Mouse (Mus musculus): ENCODE data around the gene Surf1.

Gene Surf1

DNA sequence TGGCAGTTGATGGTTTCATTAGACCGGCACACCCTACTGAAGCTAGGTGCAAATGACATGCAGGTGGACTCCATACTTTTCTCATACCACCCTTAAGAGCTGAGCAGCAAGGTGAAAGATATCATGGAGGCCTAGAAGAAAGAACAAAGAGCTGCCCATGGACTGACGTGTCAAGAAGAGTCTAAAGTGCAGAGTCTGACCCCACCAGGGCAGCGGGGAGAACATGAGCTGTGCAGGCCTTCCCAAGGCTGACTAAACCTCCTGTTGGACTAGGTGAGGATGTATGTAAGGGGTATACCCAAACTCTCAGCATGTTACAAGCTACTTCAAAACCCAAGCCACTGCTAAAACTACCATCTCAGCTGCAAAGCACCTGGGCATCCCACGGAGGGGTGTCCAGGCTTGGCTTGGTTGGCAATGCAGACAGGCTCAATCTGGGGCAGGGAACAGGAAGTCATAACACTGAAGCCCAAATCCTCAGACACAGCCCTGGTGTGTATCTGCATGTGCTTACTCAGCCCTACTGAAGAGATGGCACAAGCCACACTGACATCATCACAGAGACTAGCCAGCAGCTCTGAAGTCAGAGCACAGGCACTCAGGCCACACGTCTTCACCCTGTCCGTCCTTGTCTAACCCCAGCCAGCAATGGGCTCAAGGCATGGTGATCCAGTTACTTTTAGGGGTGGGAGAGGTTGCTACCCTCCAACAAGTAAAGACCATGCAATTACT is 11.6 kb upstream of the Surf1 start:
- DNase-seq (ENCODE audit: low spot score), result no peak

DNA sequence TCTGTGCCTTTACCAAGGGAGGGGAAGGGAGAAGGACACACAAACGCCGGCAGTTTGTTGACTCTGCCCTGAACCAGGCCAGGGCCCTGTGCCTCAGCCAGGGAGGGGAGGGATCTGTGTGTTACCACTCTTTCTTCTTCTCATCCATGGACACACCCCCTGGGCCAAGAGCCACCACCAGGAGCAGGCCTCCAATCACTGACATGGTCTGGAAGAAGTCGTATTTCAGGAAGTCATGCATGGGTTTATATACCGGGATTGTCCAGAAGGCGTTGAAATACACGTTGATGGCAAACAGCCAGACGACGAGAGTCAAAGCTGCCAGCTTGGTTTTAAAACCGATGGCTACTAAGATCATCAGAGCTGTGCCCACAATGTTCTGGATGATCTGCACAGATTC is 5.5 kb upstream of the Surf1 start:
- DNase-seq (ENCODE audit: low spot score), result peak; percentile 30

GRCm38 (mm10) chr2:26920190-26920855 is 4.0 kb upstream of the Surf1 start:
- DNase-seq (ENCODE audit: low spot score), result no peak

DNA sequence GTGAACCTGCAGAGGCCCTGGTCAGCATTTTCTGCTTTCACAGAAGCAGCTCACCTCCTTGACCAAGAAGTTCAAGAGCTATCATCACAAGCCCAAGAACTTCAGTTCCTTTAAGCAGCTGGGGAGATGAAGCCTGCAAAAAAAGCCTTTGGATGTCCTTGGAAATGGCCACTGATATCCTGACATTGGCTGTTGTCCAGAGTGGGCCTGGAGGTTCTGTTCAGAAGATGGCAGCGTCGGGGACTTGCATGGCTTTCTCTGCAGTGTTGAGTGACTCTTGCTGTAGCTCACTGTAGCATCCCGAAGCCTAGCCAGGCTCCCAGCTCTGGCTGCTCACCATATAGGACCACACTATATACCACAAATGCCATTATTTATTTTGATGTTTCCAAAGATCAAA is 3.4 kb upstream of the Surf1 start:
- no peak for DNase-seq (ENCODE audit: low spot score)

DNA sequence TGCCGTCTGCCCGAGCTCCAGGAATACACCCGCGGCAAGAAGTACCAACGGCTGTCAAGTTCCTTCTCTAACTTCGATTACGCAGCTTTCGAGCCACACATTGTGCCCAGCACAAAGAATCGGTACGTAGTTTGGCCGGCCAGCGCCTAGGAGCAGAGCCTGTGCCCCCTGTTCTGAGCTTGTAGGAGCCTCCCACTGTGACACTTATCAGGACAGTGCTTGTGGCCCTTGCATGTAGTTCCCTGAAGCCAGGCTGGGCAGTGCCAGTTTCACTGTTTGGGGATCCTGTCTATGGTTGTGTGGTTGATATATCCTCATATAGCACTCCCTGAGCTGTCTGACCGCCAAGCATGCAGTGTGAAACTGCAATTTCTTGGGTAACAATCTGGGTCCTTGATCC is 408 bp upstream of the Surf1 start:
- no peak for DNase-seq (ENCODE audit: low spot score)

DNA sequence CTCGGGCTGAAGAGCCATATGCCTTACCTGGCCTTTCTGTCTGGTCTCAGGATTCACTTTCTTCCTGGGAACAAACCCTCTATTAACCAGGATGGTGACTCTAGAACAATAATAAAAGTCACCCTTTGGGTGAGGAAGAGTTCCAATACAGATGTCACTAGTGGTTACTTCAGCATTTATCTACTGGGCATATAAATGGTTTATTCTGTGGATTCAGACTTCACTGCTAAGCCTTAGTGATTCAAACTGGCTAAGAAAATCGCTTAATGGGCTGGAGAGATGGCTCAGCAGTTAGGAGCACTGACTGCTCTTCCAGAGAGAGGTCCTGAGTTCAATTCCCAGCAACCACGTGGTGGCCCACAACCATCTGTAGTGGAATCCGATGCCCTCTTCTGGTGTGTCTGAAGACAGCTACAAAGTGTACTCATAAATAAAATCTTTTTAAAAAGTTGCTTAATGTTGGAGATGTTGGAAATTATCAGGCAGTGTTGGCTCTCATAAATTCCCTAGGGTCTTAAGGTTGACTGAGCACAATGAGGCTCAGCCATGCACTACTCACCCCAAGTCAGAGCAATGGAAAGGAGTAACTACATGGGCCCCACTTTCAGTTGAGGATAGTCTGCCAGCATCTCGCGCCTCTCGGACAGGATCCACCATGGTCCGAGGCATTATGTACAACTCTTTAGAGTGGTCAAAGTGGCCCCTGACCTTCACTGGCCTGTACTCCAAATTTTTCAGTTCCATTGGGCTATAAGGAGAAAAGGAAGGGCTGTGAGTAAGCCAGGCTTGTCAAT is 2.0 kb downstream of the Surf1 start:
- DNase-seq (ENCODE audit: low spot score), result no peak

GRCm38 (mm10) chr2:26913416-26914147 is 2.7 kb downstream of the Surf1 start:
- no peak for DNase-seq (ENCODE audit: low spot score)

DNA sequence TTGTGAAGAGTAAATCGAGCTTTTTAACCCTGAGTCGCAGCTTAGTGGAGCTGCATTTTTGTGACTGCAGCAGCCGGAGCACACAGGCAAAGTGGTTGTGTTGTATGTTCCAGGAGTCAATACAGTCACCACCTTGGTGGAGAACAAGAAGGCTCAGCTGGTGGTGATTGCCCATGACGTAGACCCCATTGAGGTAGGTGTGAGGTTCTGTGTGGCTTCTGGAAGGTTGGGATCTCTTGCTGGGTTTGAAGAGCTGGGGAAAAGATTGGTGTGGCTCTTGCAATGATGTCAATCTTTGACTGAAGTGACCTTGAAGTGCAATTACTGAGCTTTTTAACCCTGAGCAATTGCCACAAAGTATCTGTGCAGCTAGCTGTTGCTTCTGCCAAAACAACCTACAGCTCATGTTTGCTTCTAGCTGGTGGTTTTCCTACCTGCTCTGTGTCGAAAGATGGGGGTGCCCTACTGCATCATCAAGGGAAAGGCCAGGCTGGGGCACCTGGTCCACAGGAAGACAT is 4.0 kb downstream of the Surf1 start:
- no peak for DNase-seq (ENCODE audit: low spot score)

- DNase-seq (ENCODE audit: low spot score), result peak; percentile 63
These were observed 5.2 kb downstream of the Surf1 start for GRCm38 (mm10) chr2:26910994-26911765.

DNA sequence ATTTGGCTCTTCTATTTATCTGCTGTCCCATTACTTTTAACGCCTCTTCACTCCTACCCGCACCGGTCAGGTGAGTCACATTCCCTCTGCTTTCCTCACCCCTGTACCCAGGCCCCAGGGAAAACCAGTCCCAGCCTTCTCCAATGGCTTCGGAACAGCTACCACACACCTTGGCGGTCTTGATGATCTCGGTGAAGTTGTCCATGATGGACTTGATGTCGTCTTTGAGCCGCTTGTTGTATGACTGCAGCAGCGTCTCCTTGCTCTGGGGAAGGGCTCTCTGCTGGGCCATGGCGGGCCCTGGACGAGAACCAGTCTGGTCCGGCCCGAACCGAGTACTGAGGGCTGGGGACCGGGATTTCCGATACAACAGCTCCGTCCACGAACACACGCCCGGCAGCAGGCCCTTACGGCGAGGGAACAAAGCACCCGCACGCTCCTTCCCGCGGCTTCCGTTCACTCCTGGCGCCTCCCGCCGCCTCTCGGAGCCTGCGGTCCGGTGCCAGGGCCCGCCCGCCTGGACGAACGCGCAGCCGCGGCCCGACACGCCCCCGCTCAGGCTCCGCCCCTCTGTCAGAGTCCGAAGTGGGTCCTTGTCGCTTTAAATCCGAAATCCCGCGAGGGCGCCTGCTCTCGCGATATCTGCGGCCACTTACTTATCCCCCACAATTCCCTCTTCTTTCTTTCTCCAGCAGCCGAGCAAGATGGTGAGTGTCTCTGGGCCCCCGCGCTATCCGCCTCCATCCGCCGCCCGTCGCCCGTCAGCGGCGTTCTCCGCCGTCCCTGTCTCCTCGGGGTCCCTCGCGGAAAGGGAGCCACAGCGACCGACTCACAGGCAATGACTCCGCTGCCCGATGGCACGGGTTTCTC is 6.0 kb downstream of the Surf1 start, which contains the start of the genes Med22 and Rpl7a:
Med22 (minus strand) TSS at position 554 of the 870 bp plus-strand sequence.
Rpl7a (plus strand) TSS at position 641 of the 870 bp plus-strand sequence.
- peak; percentile 100 for DNase-seq (ENCODE audit: low spot score)

GRCm38 (mm10) chr2:26909387-26909784 is 6.9 kb downstream of the Surf1 start:
- DNase-seq (ENCODE audit: low spot score), result no peak

- no peak for DNase-seq (ENCODE audit: low spot score)
These were observed 7.5 kb downstream of the Surf1 start for GRCm38 (mm10) chr2:26908710-26909386.

DNA sequence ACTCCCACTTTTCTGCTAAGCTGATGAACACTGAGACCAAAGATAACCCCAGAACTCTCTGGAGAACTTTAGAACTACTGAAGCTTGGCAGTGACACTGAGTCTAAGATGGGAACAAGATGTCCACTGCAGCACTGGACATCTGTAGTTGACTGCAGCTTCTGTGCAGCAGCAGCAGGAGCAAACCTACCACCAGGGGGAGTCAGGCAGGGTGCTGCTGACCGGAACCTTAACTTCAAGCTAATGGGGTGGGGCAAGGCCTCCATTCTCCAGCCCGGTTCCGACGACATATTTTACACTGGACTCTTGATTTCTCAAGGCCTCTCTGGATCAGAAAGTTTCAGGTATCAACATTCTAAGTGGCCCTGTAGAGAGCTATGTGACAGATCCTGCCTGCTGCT is 9.2 kb downstream of the Surf1 start:
- DNase-seq (ENCODE audit: low spot score), result no peak

- no peak for DNase-seq (ENCODE audit: low spot score)
These were observed 9.9 kb downstream of the Surf1 start for GRCm38 (mm10) chr2:26906431-26906830.

GRCm38 (mm10) chr2:26905936-26906335 is 10.4 kb downstream of the Surf1 start:
- DNase-seq (ENCODE audit: low spot score), result no peak

- peak; percentile 3 for DNase-seq (ENCODE audit: low spot score)
These were observed 13.0 kb downstream of the Surf1 start for GRCm38 (mm10) chr2:26903311-26903710.

- DNase-seq (ENCODE audit: low spot score), result peak; percentile 93
These were observed 13.7 kb downstream of the Surf1 start, which contains the start of gene Surf6 for GRCm38 (mm10) chr2:26902467-26903220. Gene Surf6 (minus strand): TSS chr2:26902879.

DNA sequence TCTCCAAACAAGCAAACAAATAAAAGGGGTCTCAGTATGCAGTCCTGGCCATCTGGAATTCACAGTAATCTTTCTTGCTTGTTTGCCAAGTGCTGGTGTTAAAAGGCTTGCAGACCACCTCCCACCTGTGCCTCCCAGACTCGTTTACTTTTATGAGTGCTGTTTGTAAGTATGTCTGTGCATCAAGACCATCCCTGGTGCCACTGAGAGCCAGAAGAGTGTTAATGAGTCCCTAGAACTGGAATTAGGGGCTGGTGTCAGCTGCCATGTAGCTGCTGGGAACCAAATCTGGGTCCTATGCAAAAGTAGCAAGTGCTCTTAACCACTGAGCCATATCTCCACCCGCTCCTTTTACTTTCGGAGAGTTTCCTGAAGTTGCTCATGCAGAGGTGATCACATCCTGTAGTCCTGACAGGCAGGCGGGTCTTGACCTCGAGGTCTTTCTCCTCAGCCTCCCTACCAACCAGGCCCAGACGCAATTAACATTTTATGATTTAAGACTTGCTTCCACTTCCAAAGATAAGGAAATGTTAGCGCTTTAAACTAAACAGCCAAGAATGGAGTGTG is 14.4 kb downstream of the Surf1 start:
- peak; percentile 1 for DNase-seq (ENCODE audit: low spot score)
